Mouse (Mus musculus) liver, embryonic 11.5 days (tissue): ENCODE measurements around the gene Acyp1. TPM values are rescaled to one million over a fixed set of nuclear protein-coding genes. Genes with fewer than 3 reads are reported as not detected.

Source experiments
- ATAC-seq: fragments of 200-750 bp; cut with Nextera tagmentation; replicated peaks from 2 replicates; pipeline ENCODE4 v1.8.0; 2017; ENCODE audit warnings: moderate number of reproducible peaks, mild to moderate bottlenecking, moderate TSS enrichment, moderate library complexity; ENCODE audit not compliant: low FRiP score
- DNase-seq: peaks from one replicate; pipeline ENCODE4 v3.0.0-alpha.2; 2017; ENCODE audit warnings: low spot score
- H3K27ac ChIP-seq: fragments of 300-500 bp; sonication (generic); 2 replicates; pipeline ENCODE4 v1.5.1; 2014; ENCODE audit warnings: mild to moderate bottlenecking, low read depth, low read length, control low read depth
- H3K27me3 ChIP-seq: fragments of 300-500 bp; sonication (generic); replicated peaks from 2 replicates; pipeline ENCODE4 v1.6.1; 2014; ENCODE audit warnings: low read length, mixed read lengths; ENCODE audit not compliant: control insufficient read depth, insufficient read depth
- H3K36me3 ChIP-seq: fragments of 300-500 bp; sonication (generic); 2 replicates; pipeline ENCODE4 v1.6.1; 2014; ENCODE audit warnings: mild to moderate bottlenecking, low read length, moderate library complexity, mixed read lengths; ENCODE audit not compliant: control insufficient read depth, insufficient read depth
- H3K4me1 ChIP-seq: fragments of 300-500 bp; sonication (generic); replicated peaks from 2 replicates; pipeline ENCODE4 v1.6.1; 2014; ENCODE audit warnings: low read length, mixed read lengths; ENCODE audit not compliant: control insufficient read depth, insufficient read depth
- H3K4me2 ChIP-seq: fragments of 300-500 bp; sonication (generic); 2 replicates; pipeline ENCODE4 v1.6.1; 2014; ENCODE audit warnings: mild to moderate bottlenecking, control low read depth, moderate library complexity
- H3K4me3 ChIP-seq: fragments of 300-500 bp; sonication (generic); 2 replicates; pipeline ENCODE4 v1.5.1; 2014; ENCODE audit warnings: low read depth, low read length, control low read depth
- H3K9ac ChIP-seq: fragments of 300-500 bp; sonication (generic); 2 replicates; pipeline ENCODE4 v1.6.1; 2014; ENCODE audit warnings: low read depth, low read length, control low read depth
- H3K9me3 ChIP-seq: fragments of 300-500 bp; sonication (generic); 2 replicates; pipeline ENCODE4 v1.6.1; 2016; ENCODE audit warnings: low read length, inconsistent platforms, mixed read lengths; ENCODE audit not compliant: control insufficient read depth
- WGBS: fragments of 180-500 bp; shearing (Covaris S2); extraction: QIAGEN DNeasy Blood & Tissue Kit; methylation state at CpG from one replicate; pipeline ENCODE4 v1.1.7; 2014; 5-methylcytosine and 5-hydroxymethylcytosine counted together
- polyA plus RNA-seq: library from polyadenylated mRNA; unstranded; fragments of >200 nt; fragmentation: Nextera tagmentation; extraction: Ambion mirVana; gene quantifications from 2 replicates; pipeline ENCODE4 v1.2.1, GENCODE M21; 2014

The Acyp1 gene
- polyA plus RNA-seq, 1 experiment from 2014 or later, result 88.3 TPM

GRCm38 (mm10) chr12:85269821-85270220 lies 18.4 kb downstream of the Acyp1 start:
- 52% methylated on average over 3 of the region's 3 CpGs for WGBS
- H3K9me3 ChIP-seq, result no peaks in the 10 kb centered on the region; the same call in 1 of the 2 replicates
- DNase-seq, result no peak
- H3K4me2 ChIP-seq, result peak overlapping the region; percentile 78
- H3K36me3 ChIP-seq, result peaks cover 6% of the 10 kb centered on the region; the same call in 1 of the 2 replicates
- no peaks in the 10 kb centered on the region for H3K27me3 ChIP-seq
- ATAC-seq, result no peak
- peak overlapping the region; percentile 76 for H3K9ac ChIP-seq
- peaks cover 2% of the 10 kb centered on the region; the same call in 1 of the 2 replicates for H3K4me1 ChIP-seq
- peak overlapping the region; percentile 63 for H3K4me3 ChIP-seq
- H3K27ac ChIP-seq, result peak overlapping the region; percentile 66; the same call in 1 of the 2 replicates

GRCm38 (mm10) chr12:85266248-85266647 lies 22.0 kb downstream of the Acyp1 start:
- H3K4me1 ChIP-seq, result 0 out of 2 replicates have a peak, but pooled peaks cover 2% of the 10 kb centered on the region
- H3K4me2 ChIP-seq, result no peak overlapping the region
- H3K36me3 ChIP-seq, result peaks cover 2% of the 10 kb centered on the region; the same call in 1 of the 2 replicates
- no peak overlapping the region for H3K27ac ChIP-seq
- ATAC-seq (no peak), DNase-seq (no peak)
- H3K9ac ChIP-seq, result no peak overlapping the region
- no peaks in the 10 kb centered on the region; the same call in 1 of the 2 replicates for H3K9me3 ChIP-seq
- H3K4me3 ChIP-seq, result no peak overlapping the region
- H3K27me3 ChIP-seq, result no peaks in the 10 kb centered on the region
- WGBS, result 78% methylated on average over 3 of the region's 3 CpGs

- Histone ChIP-seq H3K27ac (no peak overlapping the region), H3K9ac (no peak overlapping the region), H3K4me1 (0 out of 2 replicates have a peak, but pooled peaks cover 2% of the 10 kb centered on the region), H3K9me3 (no peaks in the 10 kb centered on the region; the same call in 1 of the 2 replicates), H3K4me3 (no peak overlapping the region), H3K36me3 (peaks cover 2% of the 10 kb centered on the region; the same call in 1 of the 2 replicates), H3K4me2 (no peak overlapping the region), H3K27me3 (no peaks in the 10 kb centered on the region)
- no peak for DNase-seq
- ATAC-seq, result no peak
- WGBS, result 64% methylated on average over 7 of the region's 7 CpGs
These were observed 23.3 kb downstream of the Acyp1 start for GRCm38 (mm10) chr12:85264940-85265339.

GRCm38 (mm10) chr12:85264531-85264930 lies 23.7 kb downstream of the Acyp1 start:
- H3K4me1 ChIP-seq, result no peaks in the 10 kb centered on the region
- H3K4me3 ChIP-seq, result no peak overlapping the region
- ATAC-seq, result no peak
- 93% methylated on average over 8 of the region's 8 CpGs for WGBS
- no peaks in the 10 kb centered on the region; the same call in 1 of the 2 replicates for H3K9me3 ChIP-seq
- H3K27ac ChIP-seq, result no peak overlapping the region
- no peak for DNase-seq
- H3K9ac ChIP-seq, result no peak overlapping the region
- peaks cover 2% of the 10 kb centered on the region; the same call in 1 of the 2 replicates for H3K36me3 ChIP-seq
- H3K27me3 ChIP-seq, result no peaks in the 10 kb centered on the region
- no peak overlapping the region for H3K4me2 ChIP-seq

- H3K36me3 ChIP-seq, result peaks cover 2% of the 10 kb centered on the region; the same call in 1 of the 2 replicates
- H3K4me2 ChIP-seq, result no peak overlapping the region
- no peak overlapping the region for H3K4me3 ChIP-seq
- H3K27ac ChIP-seq, result no peak overlapping the region
- H3K4me1 ChIP-seq, result no peaks in the 10 kb centered on the region
- DNase-seq (no peak), ATAC-seq (no peak)
- H3K9ac ChIP-seq, result no peak overlapping the region
- no peaks in the 10 kb centered on the region for H3K27me3 ChIP-seq
- 68% methylated on average over 5 of the region's 5 CpGs for WGBS
- H3K9me3 ChIP-seq, result no peaks in the 10 kb centered on the region
These were observed 25.0 kb downstream of the Acyp1 start for GRCm38 (mm10) chr12:85263190-85263589.

- no peak overlapping the region for H3K4me2 ChIP-seq
- no peaks in the 10 kb centered on the region for H3K27me3 ChIP-seq
- no peak overlapping the region for H3K4me3 ChIP-seq
- H3K9ac ChIP-seq, result no peak overlapping the region
- DNase-seq, result no peak
- no peak overlapping the region for H3K27ac ChIP-seq
- H3K9me3 ChIP-seq, result no peaks in the 10 kb centered on the region
- no peak for ATAC-seq
- 76% methylated on average over 10 of the region's 10 CpGs for WGBS
- H3K4me1 ChIP-seq, result no peaks in the 10 kb centered on the region; the same call in 1 of the 2 replicates
- H3K36me3 ChIP-seq, result peaks cover 2% of the 10 kb centered on the region; the same call in 1 of the 2 replicates
These were observed 25.7 kb downstream of the Acyp1 start for GRCm38 (mm10) chr12:85262489-85262888.

- Histone ChIP-seq H3K9me3 (no peaks in the 10 kb centered on the region), H3K4me1 (no peaks in the 10 kb centered on the region; the same call in none of the 2 replicates), H3K4me3 (no peak overlapping the region), H3K27me3 (no peaks in the 10 kb centered on the region), H3K9ac (no peak overlapping the region), H3K4me2 (0 out of 2 replicates have a peak overlapping the region, but pooled peaks have one; percentile 9), H3K36me3 (no peaks in the 10 kb centered on the region), H3K27ac (0 out of 2 replicates have a peak overlapping the region, but pooled peaks have one; percentile 4)
- DNase-seq (no peak), ATAC-seq (0 out of 2 replicates have a peak, but pooled peaks have one; percentile 31)
- WGBS, result 48% methylated on average over 7 of the region's 7 CpGs
These were observed 31.1 kb downstream of the Acyp1 start for GRCm38 (mm10) chr12:85257008-85257639.

- Histone ChIP-seq H3K36me3 (no peaks in the 10 kb centered on the region), H3K4me2 (no peak overlapping the region), H3K4me1 (no peaks in the 10 kb centered on the region; the same call in none of the 2 replicates), H3K27ac (0 out of 2 replicates have a peak overlapping the region, but pooled peaks have one; percentile 8), H3K9ac (no peak overlapping the region), H3K4me3 (no peak overlapping the region), H3K9me3 (no peaks in the 10 kb centered on the region), H3K27me3 (no peaks in the 10 kb centered on the region)
- WGBS, result 64% methylated on average over 7 of the region's 7 CpGs
- DNase-seq (no peak), ATAC-seq (no peak)
These were observed 32.0 kb downstream of the Acyp1 start for GRCm38 (mm10) chr12:85256074-85256751.
